Mouse (Mus musculus) frontal cortex, postnatal 25 days (tissue): ENCODE measurements at regions not wholly inside any gene's neighbourhood (a gene's known extent, or its start where the extent isn't known, plus 50 kb on each side); places are given as distances from the start of the nearest gene placed in this dataset.

Source experiments
- DNase-seq, 2 experiments: peaks; one replicate each; pipeline ENCODE4 v3.0.0; 2022; ENCODE audit warnings: low spot score in 2 of 2

- DNase-seq: no peak
These were observed 182.9 kb downstream of the Rap2a start for GRCm38 (mm10) chr14:120661111-120661510.

- no peak for DNase-seq
These were observed 191.4 kb downstream of the Rap2a start for GRCm38 (mm10) chr14:120669665-120670064.

- DNase-seq: no peak
These were observed 197.5 kb downstream of the Rap2a start for GRCm38 (mm10) chr14:120675752-120676151.

GRCm38 (mm10) chr14:120678533-120678932, 200.3 kb downstream of the Rap2a start:
- DNase-seq: no peak

- DNase-seq: no peak
These were observed 200.8 kb downstream of the Rap2a start for GRCm38 (mm10) chr14:120679072-120679471.

GRCm38 (mm10) chr14:120680272-120680671, 202.0 kb downstream of the Rap2a start:
- no peak for DNase-seq

GRCm38 (mm10) chr14:120685263-120685662, 207.0 kb downstream of the Rap2a start:
- DNase-seq: no peak

GRCm38 (mm10) chr14:120685877-120686276, 207.6 kb downstream of the Rap2a start:
- no peak for DNase-seq

GRCm38 (mm10) chr14:120686751-120687150, 208.5 kb downstream of the Rap2a start:
- no peak for DNase-seq

GRCm38 (mm10) chr14:120699378-120699777, 211.6 kb upstream of the Ipo5 start:
- no peak for DNase-seq

- DNase-seq: no peak
These were observed 205.7 kb upstream of the Ipo5 start for GRCm38 (mm10) chr14:120705301-120705801.

GRCm38 (mm10) chr14:120710782-120711181, 200.2 kb upstream of the Ipo5 start:
- no peak for DNase-seq

GRCm38 (mm10) chr14:120720464-120721445, 190.3 kb upstream of the Ipo5 start:
- DNase-seq: no peak

GRCm38 (mm10) chr14:120721593-120722461, 189.2 kb upstream of the Ipo5 start:
- no peak for DNase-seq

- DNase-seq: no peak
These were observed 188.4 kb upstream of the Ipo5 start for GRCm38 (mm10) chr14:120722546-120723112.

GRCm38 (mm10) chr14:120728107-120728506, 182.9 kb upstream of the Ipo5 start:
- DNase-seq: no peak

GRCm38 (mm10) chr14:120730226-120730625, 180.8 kb upstream of the Ipo5 start:
- DNase-seq: no peak

GRCm38 (mm10) chr14:120731679-120732281, 179.2 kb upstream of the Ipo5 start:
- DNase-seq: no peak

GRCm38 (mm10) chr14:120732400-120733138, 178.5 kb upstream of the Ipo5 start:
- no peak for DNase-seq

GRCm38 (mm10) chr14:120741492-120742054, 169.5 kb upstream of the Ipo5 start:
- no peak for DNase-seq
